Mouse (Mus musculus) C2C12 (cell line): ENCODE results near the gene Ndufb4. TPM values are rescaled to one million over a fixed set of nuclear protein-coding genes. Genes with fewer than 3 reads are reported as not detected.

Source experiments
- H3K27me3 ChIP-seq: one replicate; pipeline ENCODE4 v1.6.1; 2011; ENCODE audit not compliant: control insufficient read depth, insufficient read depth, insufficient read length
- H3K36me3 ChIP-seq: one replicate; pipeline ENCODE4 v1.6.1; 2011; ENCODE audit not compliant: control insufficient read depth, insufficient read depth
- H3K4me3 ChIP-seq: one replicate; pipeline ENCODE4 v1.5.1; 2011; ENCODE audit warnings: mild to moderate bottlenecking, control low read depth; ENCODE audit not compliant: poor library complexity, insufficient read depth, severe bottlenecking
- H3K79me2 ChIP-seq: one replicate; pipeline ENCODE4 v1.6.1; 2011; ENCODE audit not compliant: control insufficient read depth, insufficient read depth
- H3K79me3 ChIP-seq: one replicate; pipeline ENCODE4 v1.6.1; 2011; ENCODE audit warnings: low read depth, control low read depth
- H3ac ChIP-seq: one replicate; pipeline ENCODE3; 2011; ENCODE audit warnings: low read depth; ENCODE audit not compliant: control insufficient read depth, insufficient read length
- CEBPB ChIP-seq: IDR thresholded peaks from one replicate; pipeline ENCODE4 v1.6.1; 2011; ENCODE audit warnings: low read depth, mild to moderate bottlenecking, control low read depth, moderate library complexity
- CTCF ChIP-seq: IDR thresholded peaks from one replicate; pipeline ENCODE4 v1.5.1; 2011; ENCODE audit not compliant: control insufficient read depth, insufficient read depth, insufficient read length
- FOSL1 ChIP-seq: IDR thresholded peaks from one replicate; pipeline ENCODE4 v1.8.0; 2011; ENCODE audit warnings: mild to moderate bottlenecking, low read length; ENCODE audit not compliant: poor library complexity, insufficient read depth, severe bottlenecking
- MAX ChIP-seq: IDR thresholded peaks from one replicate; pipeline ENCODE4 v1.6.1; 2011; ENCODE audit warnings: mild to moderate bottlenecking, control low read depth
- MYOD1 ChIP-seq: IDR thresholded peaks from one replicate; pipeline ENCODE4 v1.6.1; 2011; ENCODE audit warnings: low read depth; ENCODE audit not compliant: control insufficient read depth, insufficient read length
- MYOG ChIP-seq: IDR thresholded peaks from one replicate; pipeline ENCODE4 v1.6.1; 2011; ENCODE audit not compliant: control insufficient read depth, insufficient read length; ENCODE audit errors: extremely low read depth
- USF1 ChIP-seq: IDR thresholded peaks from one replicate; pipeline ENCODE4 v1.6.1; 2011; ENCODE audit warnings: low read depth, mild to moderate bottlenecking, control low read depth, moderate library complexity
- polyA plus RNA-seq: library from polyadenylated mRNA; unstranded; fragments of >200 nt; fragmentation: generic; extraction: Trizol; gene quantifications from one replicate; pipeline ENCODE4 v1.2.1, GENCODE M21; 2012; ENCODE audit warnings: missing spikeins

Ndufb4 gene
- polyA plus RNA-seq, 1 experiment, result 68.5 TPM

GRCm38 (mm10) chr16:37626388-37626949 lies 27.8 kb downstream of the Ndufb4 start:
- no peak for TF ChIP-seq USF1
- TF ChIP-seq CEBPB, result no peak
- no peak for TF ChIP-seq MYOD1
- no peak for TF ChIP-seq MYOG
- no peak for TF ChIP-seq CTCF
- TF ChIP-seq MAX, result no peak
- H3K79me2 ChIP-seq, result no peaks in the 10 kb centered on the region
- no peaks in the 10 kb centered on the region for H3K36me3 ChIP-seq

GRCm38 (mm10) chr16:37622919-37623318 lies 31.3 kb downstream of the Ndufb4 start:
- Histone ChIP-seq H3K79me3 (no peaks in the 10 kb centered on the region), H3K79me2 (no peaks in the 10 kb centered on the region), H3K36me3 (no peaks in the 10 kb centered on the region), H3K4me3 (no peak overlapping the region), H3ac (no peak overlapping the region), H3K27me3 (no peaks in the 10 kb centered on the region)
- no peak for TF ChIP-seq USF1
- no peak for TF ChIP-seq MAX
- TF ChIP-seq MYOD1, result no peak
- no peak for TF ChIP-seq CEBPB
- no peak for TF ChIP-seq CTCF

More at GRCm38 (mm10) chr16:37626388-37626949, 27.8 kb downstream of the Ndufb4 start:
- Histone ChIP-seq H3K79me3 (no peaks in the 10 kb centered on the region), H3ac (no peak overlapping the region), H3K4me3 (no peak overlapping the region), H3K27me3 (no peaks in the 10 kb centered on the region)

GRCm38 (mm10) chr16:37622403-37622802 lies 31.9 kb downstream of the Ndufb4 start:
- no peak overlapping the region for H3K4me3 ChIP-seq
- H3ac ChIP-seq, result no peak overlapping the region
- H3K79me3 ChIP-seq, result no peaks in the 10 kb centered on the region
- H3K36me3 ChIP-seq, result no peaks in the 10 kb centered on the region
- H3K79me2 ChIP-seq, result no peaks in the 10 kb centered on the region
- no peaks in the 10 kb centered on the region for H3K27me3 ChIP-seq
- TF ChIP-seq FOSL1 (no peak), MYOD1 (no peak), CEBPB (no peak), MAX (no peak)

GRCm38 (mm10) chr16:37617695-37618094 lies 36.6 kb downstream of the Ndufb4 start:
- Histone ChIP-seq H3K36me3 (no peaks in the 10 kb centered on the region), H3K27me3 (no peaks in the 10 kb centered on the region), H3K79me2 (no peaks in the 10 kb centered on the region), H3K4me3 (no peak overlapping the region), H3K79me3 (no peaks in the 10 kb centered on the region), H3ac (no peak overlapping the region)
- TF ChIP-seq MAX (no peak), MYOD1 (no peak), CEBPB (no peak), MYOG (no peak), CTCF (no peak), FOSL1 (no peak), USF1 (no peak)

- Histone ChIP-seq H3ac (no peak overlapping the region), H3K79me2 (no peaks in the 10 kb centered on the region), H3K79me3 (no peaks in the 10 kb centered on the region), H3K4me3 (no peak overlapping the region), H3K27me3 (no peaks in the 10 kb centered on the region), H3K36me3 (no peaks in the 10 kb centered on the region)
- TF ChIP-seq CTCF (no peak), USF1 (no peak), MYOG (no peak), FOSL1 (no peak), CEBPB (no peak), MYOD1 (no peak), MAX (no peak)
Measured at GRCm38 (mm10) chr16:37616104-37616503, 38.1 kb downstream of the Ndufb4 start.

GRCm38 (mm10) chr16:37615429-37615828 lies 38.8 kb downstream of the Ndufb4 start:
- Histone ChIP-seq H3K79me2 (no peaks in the 10 kb centered on the region), H3K4me3 (no peak overlapping the region), H3K36me3 (no peaks in the 10 kb centered on the region), H3ac (no peak overlapping the region), H3K79me3 (no peaks in the 10 kb centered on the region), H3K27me3 (no peaks in the 10 kb centered on the region)
- TF ChIP-seq CTCF, result no peak
- TF ChIP-seq MYOD1, result no peak
- TF ChIP-seq USF1, result no peak
- no peak for TF ChIP-seq MYOG
- no peak for TF ChIP-seq MAX
- TF ChIP-seq CEBPB, result no peak
- no peak for TF ChIP-seq FOSL1
